ENCODE assay signal across 8 mouse cellular contexts in the genomic region with DNA sequence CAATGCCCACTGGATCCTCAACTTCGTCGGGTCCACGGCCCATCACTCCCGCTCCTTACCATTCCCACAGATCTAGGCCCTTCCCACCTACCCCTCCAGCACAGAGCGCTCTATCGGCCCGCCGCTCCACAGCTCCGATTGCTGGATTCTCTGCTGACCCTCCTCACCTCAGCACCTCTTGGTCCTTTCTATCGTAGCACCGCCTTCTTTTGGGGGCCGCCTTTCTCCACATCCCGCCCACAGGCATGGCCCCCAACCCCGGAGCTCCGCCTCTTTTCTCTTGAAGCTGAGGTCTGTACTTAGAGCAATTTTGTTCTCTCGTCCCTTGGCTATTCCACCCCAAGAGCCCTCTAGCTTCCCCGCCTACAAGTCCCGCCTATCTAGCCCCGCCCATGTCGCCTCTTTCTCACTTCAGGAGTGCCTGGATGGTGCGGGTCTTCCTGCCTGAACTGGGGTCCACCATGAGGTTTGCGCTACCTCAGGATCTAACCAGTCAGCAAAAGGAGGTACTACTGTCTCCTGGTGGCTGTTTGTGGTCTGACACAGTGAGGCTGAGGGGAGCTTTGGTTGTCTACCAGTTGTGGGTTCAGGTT. TPM values are rescaled to one million over a fixed set of nuclear protein-coding genes. Genes with fewer than 3 reads are reported as not detected.
A peak's percentile ranks its signal among the peaks of the same experiment; 100 is the strongest.
DNase-seq lines count a peak whose midpoint lies in the region; ATAC-seq lines count a peak whose summit lies in the region.

A gene (minus strand): TSS at position 155 of the 593 bp plus-strand sequence.

- peaks cover 41% of the 10 kb centered on the region for H3K27me3 ChIP-seq in embryonic facial prominence, embryonic 13.5 days
- H3K27me3 ChIP-seq in heart, embryonic 14.5 days (ENCODE audit: control insufficient read depth, insufficient read depth, low read length) = peaks cover 7% of the 10 kb centered on the region; the same call in 1 of the 2 replicates
- peaks cover 51% of the 10 kb centered on the region for H3K27me3 ChIP-seq in liver, embryonic 12.5 days (replicated peaks)

- peaks cover 20% of the 10 kb centered on the region for H3K4me1 ChIP-seq in embryonic facial prominence, embryonic 13.5 days
- peaks cover 6 to 13% of the 10 kb centered on the region in 2 experiments; a peak in 3 of 4 replicates for H3K4me1 ChIP-seq in heart, embryonic 14.5 days (ENCODE audit: control insufficient read depth in 2 of 2, insufficient read depth in 2 of 2, low read length in 2 of 2)
- peaks cover 29% of the 10 kb centered on the region for H3K4me1 ChIP-seq in liver, embryonic 12.5 days

- peak within 1 kb of the TSS; percentile 33; the same call in 1 of the 2 replicates for H3K27ac ChIP-seq in embryonic facial prominence, embryonic 13.5 days
- peak within 1 kb of the TSS; percentile 69 to 76 for H3K27ac ChIP-seq in heart, embryonic 14.5 days (replicated peaks in 1 of 2; ENCODE audit: control insufficient read depth in 1 of 2, insufficient read depth in 1 of 2, low read depth in 2 of 2, low read length in 2 of 2)
- peak within 1 kb of the TSS; percentile 36 for H3K27ac ChIP-seq in liver, embryonic 12.5 days

- under 1% methylated on average over 22 of the region's 22 CpGs for WGBS in embryonic facial prominence, embryonic 13.5 days
- under 1% methylated on average over 22 of the region's 22 CpGs for WGBS in heart, embryonic 14.5 days
- WGBS in liver, embryonic 12.5 days (ENCODE audit: insufficient replicate concordance) = 1% methylated on average over 22 of the region's 22 CpGs

- peak within 1 kb of the TSS; percentile 75 for H3K4me3 ChIP-seq in embryonic facial prominence, embryonic 13.5 days
- peak within 1 kb of the TSS; percentile 57 to 76 for H3K4me3 ChIP-seq in heart, embryonic 14.5 days (ENCODE audit: control insufficient read depth in 1 of 2, insufficient read depth in 1 of 2, low read depth in 1 of 2, low read length in 2 of 2)
- peak within 1 kb of the TSS; percentile 68 for H3K4me3 ChIP-seq in liver, embryonic 12.5 days

- peak; percentile 2 for ATAC-seq in embryonic facial prominence, embryonic 13.5 days (ENCODE audit: insufficient number of reproducible peaks, insufficient read depth, low FRiP score, low TSS enrichment, low read depth)
- ATAC-seq in heart, embryonic 14.5 days (ENCODE audit: insufficient number of reproducible peaks, insufficient read depth, low FRiP score, low read depth) = no peak
- ATAC-seq in liver, embryonic 12.5 days = no peak; the same call in 1 of the 2 replicates

- peak; percentile 81 for DNase-seq in CD4-positive, CD25-positive, alpha-beta regulatory T cell, adult 2 months (ENCODE audit: low read depth, low spot score)
- peak; percentile 71 for DNase-seq in adrenal gland, postnatal 10 days
- peak; percentile 78 for DNase-seq in kidney, postnatal 10 days
- DNase-seq in natural killer cell, adult 2 months (ENCODE audit: low spot score in 2 of 2) = peak; percentile 64 to 73
- DNase-seq in testis, postnatal 14 days (ENCODE audit: low spot score) = peak; percentile 82

- H3K36me3 ChIP-seq in embryonic facial prominence, embryonic 13.5 days = no peaks in the 10 kb centered on the region
- H3K36me3 ChIP-seq in heart, embryonic 14.5 days (ENCODE audit: control insufficient read depth, insufficient read depth, low read length) = no peaks in the 10 kb centered on the region
- H3K36me3 ChIP-seq in liver, embryonic 12.5 days = no peaks in the 10 kb centered on the region

- peak within 1 kb of the TSS; percentile 99 for H3K4me2 ChIP-seq in embryonic facial prominence, embryonic 13.5 days
- peak within 1 kb of the TSS; percentile 91 for H3K4me2 ChIP-seq in heart, embryonic 14.5 days (ENCODE audit: low read length)
- H3K4me2 ChIP-seq in liver, embryonic 12.5 days = peak within 1 kb of the TSS; percentile 98

- peak within 1 kb of the TSS; percentile 84 for H3K9ac ChIP-seq in embryonic facial prominence, embryonic 13.5 days
- peak within 1 kb of the TSS; percentile 82 for H3K9ac ChIP-seq in heart, embryonic 14.5 days (ENCODE audit: low read length)
- peak within 1 kb of the TSS; percentile 66; the same call in 1 of the 2 replicates for H3K9ac ChIP-seq in liver, embryonic 12.5 days

- no peaks in the 10 kb centered on the region for H3K9me3 ChIP-seq in embryonic facial prominence, embryonic 13.5 days
- no peaks in the 10 kb centered on the region for H3K9me3 ChIP-seq in heart, embryonic 14.5 days (ENCODE audit: control insufficient read depth, low read length)
- no peaks in the 10 kb centered on the region for H3K9me3 ChIP-seq in liver, embryonic 12.5 days (replicated peaks)

RNA-seq across cellular contexts. Expression of the gene that starts here (rescaled TPM):
- 10 to 100 TPM; 16.4 to 29.5 TPM for total RNA-seq in adrenal gland, postnatal 10 days (2021)
- polyA plus RNA-seq in embryonic facial prominence, embryonic 13.5 days (2015; fragmentation: Nextera tagmentation; extraction: Ambion mirVana) = 11.2 and 13.5 TPM in 2 replicates
- 9.0 and 11.0 TPM in 2 replicates for polyA plus RNA-seq in heart, embryonic 14.5 days (2014; fragmentation: Nextera tagmentation; extraction: Ambion mirVana)
- polyA plus RNA-seq in liver, embryonic 12.5 days (2016; fragmentation: Nextera tagmentation; extraction: Ambion mirVana) = 2.1 and 2.3 TPM in 2 replicates
